Mouse (Mus musculus) MEL (cell line): Measurements from ENCODE around the gene Zdhhc4. TPM values are rescaled to one million over a fixed set of nuclear protein-coding genes. Genes with fewer than 3 reads are reported as not detected.

Source experiments
- DNase-seq: peaks from one replicate; pipeline ENCODE4 v3.0.0; 2011; ENCODE audit warnings: low read depth, low spot score
- H3K27ac ChIP-seq: 2 replicates; pipeline ENCODE4 v1.5.1; 2012; ENCODE audit warnings: low read depth, mild to moderate bottlenecking, control low read depth, low read length, moderate library complexity; ENCODE audit not compliant: control insufficient read depth
- H3K27me3 ChIP-seq, 2 experiments: fragments of 150-350 bp in 1 of 2; sonication (generic) in 1 of 2; 2 replicates each; pipeline ENCODE4 v1.6.1; 2012; ENCODE audit warnings: low read length in 2 of 2, mild to moderate bottlenecking in 2 of 2, improper control_type of control experiment in 1 of 2, moderate library complexity in 1 of 2; ENCODE audit not compliant: insufficient read depth in 2 of 2, control insufficient read depth in 1 of 2
- H3K36me3 ChIP-seq, 2 experiments: 2 replicates each; pipeline ENCODE4 v1.6.1; 2012 to 2014; ENCODE audit warnings: low read length in 2 of 2, improper control_type of control experiment in 1 of 2, inconsistent platforms in 1 of 2, mild to moderate bottlenecking in 1 of 2; ENCODE audit not compliant: insufficient read depth in 2 of 2, control insufficient read depth in 1 of 2
- H3K4me1 ChIP-seq, 2 experiments: fragments of 150-350 bp in 1 of 2; sonication (generic) in 1 of 2; 2 replicates each; pipeline ENCODE4 v1.6.1; 2012; ENCODE audit warnings: low read length in 2 of 2, improper control_type of control experiment in 1 of 2, mild to moderate bottlenecking in 1 of 2; ENCODE audit not compliant: insufficient read depth in 2 of 2, control insufficient read depth in 1 of 2
- H3K4me3 ChIP-seq, 2 experiments: fragments of 150-350 bp in 1 of 2; sonication (generic) in 1 of 2; 2 replicates each; pipeline ENCODE4 v1.5.1; 2012; ENCODE audit warnings: low read depth in 2 of 2, low read length in 2 of 2, mild to moderate bottlenecking in 2 of 2, moderate library complexity in 2 of 2, control low read depth in 1 of 2, improper control_type of control experiment in 1 of 2; ENCODE audit not compliant: control insufficient read depth in 1 of 2, insufficient read depth in 1 of 2
- H3K79me2 ChIP-seq: 2 replicates; pipeline ENCODE4 v1.6.1; 2012; ENCODE audit warnings: mild to moderate bottlenecking, low read length, moderate library complexity; ENCODE audit not compliant: control insufficient read depth, poor library complexity, insufficient read depth
- H3K9ac ChIP-seq: 2 replicates; pipeline ENCODE4 v1.6.1; 2012; ENCODE audit warnings: low read depth, mild to moderate bottlenecking, control low read depth, low read length, moderate library complexity; ENCODE audit not compliant: control insufficient read depth, poor library complexity, severe bottlenecking
- H3K9me3 ChIP-seq: fragments of 150-350 bp; sonication (generic); replicated peaks from 2 replicates; pipeline ENCODE4 v1.6.1; 2012; ENCODE audit warnings: mild to moderate bottlenecking, low read length, improper control_type of control experiment, moderate library complexity; ENCODE audit not compliant: insufficient read depth
- BHLHE40 ChIP-seq: IDR thresholded peaks from 2 replicates; pipeline ENCODE4 v1.6.1; 2012; ENCODE audit warnings: low read depth, mild to moderate bottlenecking, inconsistent platforms, low read length, improper control_type of control experiment, borderline replicate concordance
- CHD2 ChIP-seq: IDR thresholded peaks from 2 replicates; pipeline ENCODE4 v1.6.1; 2011; ENCODE audit warnings: low read length, improper control_type of control experiment
- CTCF ChIP-seq, 3 experiments: IDR thresholded peaks in 2 of 3; conservative IDR thresholded peaks in 1 of 3; 2 replicates each; pipeline ENCODE4 v1.5.1; 2011 to 2012; ENCODE audit warnings: low read length in 3 of 3, low read depth in 2 of 3, mild to moderate bottlenecking in 2 of 3, improper control_type of control experiment in 1 of 3, inconsistent platforms in 1 of 3, mixed read lengths in 1 of 3, moderate library complexity in 1 of 3; ENCODE audit not compliant: control insufficient read depth in 1 of 3, insufficient read depth in 1 of 3, poor library complexity in 1 of 3, severe bottlenecking in 1 of 3
- E2F4 ChIP-seq: IDR thresholded peaks from 2 replicates; pipeline ENCODE4 v1.6.1; 2011; ENCODE audit warnings: low read depth, low read length, improper control_type of control experiment, borderline replicate concordance
- ETS1 ChIP-seq: IDR thresholded peaks from 2 replicates; pipeline ENCODE4 v1.6.1; 2012; ENCODE audit warnings: low read depth, mild to moderate bottlenecking, inconsistent platforms, low read length, improper control_type of control experiment, moderate library complexity
- GATA1 ChIP-seq: IDR thresholded peaks from 2 replicates; pipeline ENCODE4 v1.6.1; 2011; ENCODE audit warnings: low read depth, low read length, improper control_type of control experiment
- KAT2A ChIP-seq: conservative IDR thresholded peaks from 2 replicates; pipeline ENCODE4 v1.6.1; 2012; ENCODE audit warnings: low read depth, low read length, improper control_type of control experiment, inconsistent platforms
- MAFK ChIP-seq: IDR thresholded peaks from 2 replicates; pipeline ENCODE4 v1.6.1; 2011; ENCODE audit warnings: low read depth, mild to moderate bottlenecking, low read length, improper control_type of control experiment, borderline replicate concordance
- MAX ChIP-seq: IDR thresholded peaks from 2 replicates; pipeline ENCODE4 v1.6.1; 2011; ENCODE audit warnings: low read length, improper control_type of control experiment
- MEF2A ChIP-seq: IDR thresholded peaks from 2 replicates; pipeline ENCODE4 v1.6.1; 2014; ENCODE audit warnings: low read depth, mild to moderate bottlenecking, inconsistent platforms, low read length, improper control_type of control experiment; ENCODE audit not compliant: poor library complexity, insufficient replicate concordance, severe bottlenecking; ENCODE audit errors: extremely low read depth
- MXI1 ChIP-seq: IDR thresholded peaks from 2 replicates; pipeline ENCODE4 v1.6.1; 2011; ENCODE audit warnings: mild to moderate bottlenecking, low read depth, low read length, improper control_type of control experiment
- MYB ChIP-seq: IDR thresholded peaks from 2 replicates; pipeline ENCODE4 v1.6.1; 2011; ENCODE audit warnings: mild to moderate bottlenecking, low read depth, low read length, improper control_type of control experiment
- MYC ChIP-seq: IDR thresholded peaks from 2 replicates; pipeline ENCODE4 v1.6.1; 2011; ENCODE audit warnings: low read depth, mild to moderate bottlenecking, low read length, improper control_type of control experiment, moderate library complexity
- NELFE ChIP-seq: IDR thresholded peaks from 2 replicates; pipeline ENCODE4 v1.6.1; 2011; ENCODE audit warnings: low read depth, low read length, improper control_type of control experiment
- POLR2A ChIP-seq, 2 experiments: IDR thresholded peaks; 2 replicates each; pipeline ENCODE4 v1.6.1; 2011 to 2012; ENCODE audit warnings: low read length in 2 of 2, mild to moderate bottlenecking in 2 of 2, control low read depth in 1 of 2, improper control_type of control experiment in 1 of 2, low read depth in 1 of 2, moderate library complexity in 1 of 2; ENCODE audit not compliant: control insufficient read depth in 1 of 2, insufficient read depth in 1 of 2, poor library complexity in 1 of 2
- RAD21 ChIP-seq: IDR thresholded peaks from 2 replicates; pipeline ENCODE4 v1.6.1; 2011; ENCODE audit warnings: mild to moderate bottlenecking, low read depth, low read length, improper control_type of control experiment
- SIN3A ChIP-seq: IDR thresholded peaks from 2 replicates; pipeline ENCODE4 v1.6.1; 2012; ENCODE audit warnings: low read length, improper control_type of control experiment, inconsistent platforms
- SMC3 ChIP-seq: IDR thresholded peaks from 2 replicates; pipeline ENCODE4 v1.6.1; 2011; ENCODE audit warnings: low read depth, low read length, improper control_type of control experiment
- TAL1 ChIP-seq: IDR thresholded peaks from 2 replicates; pipeline ENCODE4 v1.6.1; 2012; ENCODE audit warnings: mild to moderate bottlenecking, inconsistent platforms, low read length, moderate library complexity, mixed read lengths
- USF2 ChIP-seq, 2 experiments: IDR thresholded peaks; 2 replicates each; pipeline ENCODE4 v1.6.1; 2011 to 2012; ENCODE audit warnings: improper control_type of control experiment in 2 of 2, low read length in 2 of 2, borderline replicate concordance in 1 of 2, inconsistent platforms in 1 of 2, low read depth in 1 of 2, mild to moderate bottlenecking in 1 of 2; ENCODE audit not compliant: insufficient read depth in 1 of 2
- ZC3H11A ChIP-seq: IDR thresholded peaks from 2 replicates; pipeline ENCODE4 v1.6.1; 2012; ENCODE audit warnings: low read depth, mild to moderate bottlenecking, inconsistent platforms, low read length, improper control_type of control experiment
- ZKSCAN1 ChIP-seq: IDR thresholded peaks from 2 replicates; pipeline ENCODE4 v1.6.1; 2012; ENCODE audit warnings: low read depth, mild to moderate bottlenecking, inconsistent platforms, low read length, improper control_type of control experiment, moderate library complexity
- ZMIZ1 ChIP-seq: IDR thresholded peaks from 2 replicates; pipeline ENCODE4 v1.6.1; 2012; ENCODE audit warnings: low read depth, mild to moderate bottlenecking, inconsistent platforms, low read length, improper control_type of control experiment, moderate library complexity
- ZNF384 ChIP-seq: IDR thresholded peaks from 2 replicates; pipeline ENCODE4 v1.6.1; 2012; ENCODE audit warnings: low read depth, mild to moderate bottlenecking, inconsistent platforms, low read length, improper control_type of control experiment
- polyA plus RNA-seq, 2 experiments: library from polyadenylated mRNA; stranded (reverse) in 1 of 2; unstranded in 1 of 2; fragments of >175 nt in 1 of 2; fragments of >200 nt in 1 of 2; gene quantifications; 2 replicates each; pipeline versions ENCODE4 v1.2.1 to v1.2.4; 2012; ENCODE audit warnings: low replicate concordance in 2 of 2, low read depth in 1 of 2; ENCODE audit not compliant: insufficient read length in 2 of 2, insufficient read depth in 1 of 2, missing spikeins in 1 of 2
- total RNA-seq: library from RNA; depleted of rRNA; stranded (reverse); fragments of 300-350 nt; gene quantifications from 2 replicates; pipeline ENCODE4 v1.2.3, GENCODE M21; 2012

Gene Zdhhc4
- total and polyA plus RNA-seq, 3 experiments = 17.6 to 62.1 TPM; not detected in 1

- no peak overlapping the region for H3K9ac ChIP-seq
- DNase-seq = no peak
- no peaks in the 10 kb centered on the region for H3K79me2 ChIP-seq
- no peaks in the 10 kb centered on the region for H3K27me3 ChIP-seq
- H3K4me1 ChIP-seq = no peaks in the 10 kb centered on the region
- peaks cover 0 to 8% of the 10 kb centered on the region in 2 experiments; a peak in 2 of 4 replicates for H3K36me3 ChIP-seq
- H3K27ac ChIP-seq = no peak overlapping the region
- H3K4me3 ChIP-seq = no peak overlapping the region
- no peak for TF ChIP-seq SIN3A
- TF ChIP-seq MAX = no peak
- TF ChIP-seq CHD2 = no peak
- TF ChIP-seq ZC3H11A = no peak
- TF ChIP-seq BHLHE40 = no peak
- TF ChIP-seq ZMIZ1 = no peak
- no peak for TF ChIP-seq USF2 (IDR thresholded peaks at IDR 0.05; ENCODE audit: borderline replicate concordance in 1 of 2, insufficient read depth in 1 of 2, low read depth in 1 of 2, low read length in 2 of 2)
- no peak for TF ChIP-seq MAFK
- TF ChIP-seq RAD21 = no peak
- no peak for TF ChIP-seq MXI1
- no peak for TF ChIP-seq NELFE
- TF ChIP-seq ETS1 = no peak
- TF ChIP-seq POLR2A (IDR thresholded peaks at IDR 0.05; ENCODE audit: control insufficient read depth in 1 of 2, insufficient read depth in 1 of 2, low read depth in 1 of 2, low read length in 2 of 2, poor library complexity in 1 of 2) = no peak
- TF ChIP-seq MEF2A = no peak
- TF ChIP-seq ZKSCAN1 = no peak
- no peak for TF ChIP-seq KAT2A
- no peak for TF ChIP-seq GATA1
- TF ChIP-seq, all 39 proteins: peak for 0
- H3K9me3 ChIP-seq = no peaks in the 10 kb centered on the region
Measured at GRCm38 (mm10) chr5:143297986-143298385, 31.1 kb downstream of the Zdhhc4 start.

DNA sequence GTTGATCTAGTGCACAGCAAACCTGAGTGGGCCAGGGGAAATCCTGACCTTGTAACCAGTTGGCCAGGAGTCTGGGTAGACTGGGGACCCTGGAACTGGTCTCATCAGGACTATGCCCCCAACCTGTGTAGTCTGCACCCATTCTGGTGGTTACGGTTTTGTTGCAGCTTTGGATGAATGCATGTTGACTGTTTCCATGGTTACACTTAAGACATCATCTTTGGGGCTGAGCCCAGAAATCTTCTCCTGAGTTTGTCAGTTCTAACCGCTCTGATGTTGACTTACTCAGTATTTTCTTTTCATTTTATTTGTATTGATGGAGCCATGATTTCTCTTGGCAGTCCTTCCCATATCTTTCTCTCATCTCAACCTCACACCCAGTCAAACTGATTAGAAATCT is 33.7 kb downstream of the Zdhhc4 start:
- TF ChIP-seq MYC (no peak), SMC3 (no peak), E2F4 (no peak), TAL1 (no peak), MYB (no peak), BHLHE40 (no peak), CTCF (IDR thresholded peaks at IDR 0.05 in 2 of 3, conservative IDR thresholded peaks at IDR 0.05 in 1 of 3; ENCODE audit: control insufficient read depth in 1 of 3, insufficient read depth in 1 of 3, low read depth in 2 of 3, low read length in 3 of 3, poor library complexity in 1 of 3, severe bottlenecking in 1 of 3) (no peak), ZNF384 (no peak)
- Histone ChIP-seq H3K36me3 (peaks cover 0 to 4% of the 10 kb centered on the region in 2 experiments; a peak in 2 of 4 replicates), H3K4me3 (no peak overlapping the region), H3K27me3 (no peaks in the 10 kb centered on the region), H3K9ac (no peak overlapping the region), H3K4me1 (no peaks in the 10 kb centered on the region), H3K9me3 (no peaks in the 10 kb centered on the region), H3K27ac (no peak overlapping the region), H3K79me2 (no peaks in the 10 kb centered on the region)
- no peak for DNase-seq
